Mouse (Mus musculus): ENCODE measurements around the gene Enpp7.

Enpp7 gene

GRCm38 (mm10) chr11:119035686-119036165 lies 47.7 kb downstream of the Enpp7 start:
- no peak for DNase-seq (ENCODE audit: low spot score in 2 of 2)

DNA sequence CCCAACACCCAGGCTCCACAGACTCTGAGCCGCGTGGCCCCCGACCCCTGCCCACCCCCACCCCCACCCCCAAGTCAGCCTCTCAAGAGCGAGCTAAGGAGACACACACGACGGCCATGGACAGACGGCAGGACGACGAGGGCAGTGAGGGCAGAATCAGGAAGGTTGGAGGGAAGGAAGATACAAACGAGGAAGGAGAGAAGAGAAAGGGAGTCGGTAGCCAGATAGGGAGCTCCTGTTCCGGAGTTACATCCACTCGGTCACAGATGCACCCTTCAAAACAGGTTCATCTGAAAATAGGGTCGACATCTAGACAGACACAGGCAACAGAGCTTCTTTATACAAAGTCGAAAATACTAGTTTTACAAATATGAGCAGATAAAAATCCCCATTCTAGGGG lies 48.5 kb downstream of the Enpp7 start:
- DNase-seq (ENCODE audit: low spot score in 2 of 2) = no peak

GRCm38 (mm10) chr11:119036934-119037779 lies 49.2 kb downstream of the Enpp7 start:
- no peak for DNase-seq (ENCODE audit: low spot score in 2 of 2)

DNA sequence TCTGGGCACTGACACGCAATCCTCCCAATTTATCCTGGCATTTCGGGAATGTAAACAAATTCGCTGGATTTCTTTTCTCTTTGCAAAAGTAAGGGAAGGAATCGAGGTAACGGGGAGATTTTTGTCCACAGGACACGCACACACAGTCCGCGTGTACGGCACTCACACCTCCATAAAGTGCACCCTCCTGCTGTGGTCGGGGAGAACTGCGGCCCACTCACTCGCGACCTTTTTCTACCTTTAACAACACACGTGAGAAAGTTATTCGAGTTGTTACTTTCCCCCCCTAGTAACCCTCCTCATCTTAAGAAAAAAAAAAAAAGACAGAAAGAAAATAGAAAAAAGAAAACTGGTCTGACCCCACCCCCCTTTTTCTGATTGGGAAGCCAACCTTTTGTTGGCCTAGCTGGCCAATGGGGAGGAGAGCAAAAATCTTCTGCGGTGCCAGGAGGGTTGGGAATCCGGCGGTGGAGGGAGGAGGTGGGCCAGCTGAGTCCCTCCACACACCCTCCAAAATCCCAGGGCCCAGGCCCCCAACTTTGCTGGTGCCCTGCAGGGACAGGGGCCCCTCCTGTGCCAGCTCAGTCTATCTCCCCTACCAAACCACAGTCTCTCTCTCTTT lies 49.9 kb downstream of the Enpp7 start:
- DNase-seq (ENCODE audit: low spot score in 2 of 2) = no peak

GRCm38 (mm10) chr11:119038744-119039484 lies 50.9 kb downstream of the Enpp7 start:
- DNase-seq (ENCODE audit: low spot score in 2 of 2) = no peak

- no peak for DNase-seq (ENCODE audit: low spot score in 2 of 2)
Measured at GRCm38 (mm10) chr11:119039732-119040512, 51.9 kb downstream of the Enpp7 start.

DNA sequence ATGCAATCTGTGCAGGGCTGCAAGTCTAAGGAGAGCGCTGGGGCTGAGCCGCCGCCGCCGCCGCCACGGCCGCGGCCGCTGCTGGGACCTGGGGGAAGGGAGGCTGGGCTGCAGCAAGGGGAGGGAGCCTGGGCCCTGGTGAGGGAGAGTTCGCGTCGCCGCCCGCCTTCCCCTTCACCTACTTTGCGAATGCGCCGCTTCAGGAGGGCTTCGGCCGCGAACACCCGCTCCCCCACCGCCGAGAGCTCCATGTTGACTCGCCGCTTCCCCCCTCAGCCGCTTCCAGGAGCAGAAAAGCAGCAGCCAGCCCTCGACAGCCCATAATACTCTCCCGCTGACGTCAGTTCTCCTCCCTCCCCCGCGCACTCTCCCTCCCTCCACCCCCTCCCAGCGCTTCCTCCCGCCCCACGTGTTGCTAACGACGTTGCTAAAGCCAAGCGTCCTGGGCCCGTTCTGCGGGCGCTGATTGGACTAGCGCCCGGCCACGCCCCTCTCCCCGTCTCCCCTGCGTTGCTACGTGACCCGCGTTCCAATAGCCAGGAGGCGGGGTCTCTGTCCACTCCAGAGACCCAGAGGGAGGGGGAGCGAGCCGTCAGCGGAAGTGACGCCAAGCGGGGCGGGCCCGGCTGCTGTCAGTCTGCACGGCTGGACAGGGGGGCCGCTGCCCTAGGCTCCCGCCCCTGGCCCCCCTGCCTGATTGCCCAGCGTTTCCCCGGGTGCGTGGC lies 52.8 kb downstream of the Enpp7 start, which contains the start of gene Cbx8:
Cbx8 (minus strand) TSS at position 370 of the 725 bp plus-strand sequence.
- DNase-seq (ENCODE audit: low spot score in 2 of 2) = peak; percentile 97 to 98

DNA sequence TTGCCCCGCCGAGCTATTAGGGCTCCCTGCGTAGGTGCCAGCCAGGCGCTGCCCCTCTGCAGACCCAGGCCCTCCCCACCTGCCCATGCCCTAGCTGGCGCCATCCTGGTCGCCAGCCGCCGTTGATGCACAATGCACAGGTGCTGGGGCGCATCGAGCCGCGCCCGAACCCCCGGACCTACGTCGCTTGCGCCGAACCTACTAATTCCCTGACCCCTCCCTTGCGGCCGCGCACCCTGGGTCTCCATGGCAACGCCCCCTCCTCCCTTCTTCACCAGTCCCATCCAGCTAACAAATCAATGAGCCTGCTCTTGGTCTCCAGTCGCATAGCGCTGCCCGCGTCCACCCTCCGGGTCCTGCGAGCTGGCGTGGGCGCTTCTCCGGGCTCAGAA lies 53.3 kb downstream of the Enpp7 start:
- DNase-seq (ENCODE audit: low spot score in 2 of 2) = no peak

GRCm38 (mm10) chr11:119041750-119042465 lies 53.9 kb downstream of the Enpp7 start:
- no peak for DNase-seq (ENCODE audit: low spot score in 2 of 2)

All from frontal cortex, postnatal 25 days (tissue).